Mouse (Mus musculus) MEL (cell line): ENCODE data around the gene Sorbs2. TPM values are rescaled to one million over a fixed set of nuclear protein-coding genes. Genes with fewer than 3 reads are reported as not detected.

Experiments
- DNase-seq: peaks from one replicate; pipeline ENCODE4 v3.0.0; 2011; ENCODE audit warnings: low read depth, low spot score
- H3K27ac ChIP-seq: 2 replicates; pipeline ENCODE4 v1.5.1; 2012; ENCODE audit warnings: low read depth, mild to moderate bottlenecking, control low read depth, low read length, moderate library complexity; ENCODE audit not compliant: control insufficient read depth
- H3K27me3 ChIP-seq, 2 experiments: fragments of 150-350 bp in 1 of 2; sonication (generic) in 1 of 2; 2 replicates each; pipeline ENCODE4 v1.6.1; 2012; ENCODE audit warnings: low read length in 2 of 2, mild to moderate bottlenecking in 2 of 2, improper control_type of control experiment in 1 of 2, moderate library complexity in 1 of 2; ENCODE audit not compliant: insufficient read depth in 2 of 2, control insufficient read depth in 1 of 2
- H3K36me3 ChIP-seq, 2 experiments: 2 replicates each; pipeline ENCODE4 v1.6.1; 2012 to 2014; ENCODE audit warnings: low read length in 2 of 2, improper control_type of control experiment in 1 of 2, inconsistent platforms in 1 of 2, mild to moderate bottlenecking in 1 of 2; ENCODE audit not compliant: insufficient read depth in 2 of 2, control insufficient read depth in 1 of 2
- H3K4me1 ChIP-seq, 2 experiments: fragments of 150-350 bp in 1 of 2; sonication (generic) in 1 of 2; 2 replicates each; pipeline ENCODE4 v1.6.1; 2012; ENCODE audit warnings: low read length in 2 of 2, improper control_type of control experiment in 1 of 2, mild to moderate bottlenecking in 1 of 2; ENCODE audit not compliant: insufficient read depth in 2 of 2, control insufficient read depth in 1 of 2
- H3K4me3 ChIP-seq, 2 experiments: fragments of 150-350 bp in 1 of 2; sonication (generic) in 1 of 2; 2 replicates each; pipeline ENCODE4 v1.5.1; 2012; ENCODE audit warnings: low read depth in 2 of 2, low read length in 2 of 2, mild to moderate bottlenecking in 2 of 2, moderate library complexity in 2 of 2, control low read depth in 1 of 2, improper control_type of control experiment in 1 of 2; ENCODE audit not compliant: control insufficient read depth in 1 of 2, insufficient read depth in 1 of 2
- H3K79me2 ChIP-seq: 2 replicates; pipeline ENCODE4 v1.6.1; 2012; ENCODE audit warnings: mild to moderate bottlenecking, low read length, moderate library complexity; ENCODE audit not compliant: control insufficient read depth, poor library complexity, insufficient read depth
- H3K9ac ChIP-seq: 2 replicates; pipeline ENCODE4 v1.6.1; 2012; ENCODE audit warnings: low read depth, mild to moderate bottlenecking, control low read depth, low read length, moderate library complexity; ENCODE audit not compliant: control insufficient read depth, poor library complexity, severe bottlenecking
- H3K9me3 ChIP-seq: fragments of 150-350 bp; sonication (generic); replicated peaks from 2 replicates; pipeline ENCODE4 v1.6.1; 2012; ENCODE audit warnings: mild to moderate bottlenecking, low read length, improper control_type of control experiment, moderate library complexity; ENCODE audit not compliant: insufficient read depth
- CHD1 ChIP-seq: IDR thresholded peaks from 2 replicates; pipeline ENCODE4 v1.6.1; 2012; ENCODE audit warnings: low read depth, mild to moderate bottlenecking, inconsistent platforms, low read length, improper control_type of control experiment
- CHD2 ChIP-seq: IDR thresholded peaks from 2 replicates; pipeline ENCODE4 v1.6.1; 2011; ENCODE audit warnings: low read length, improper control_type of control experiment
- E2F4 ChIP-seq: IDR thresholded peaks from 2 replicates; pipeline ENCODE4 v1.6.1; 2011; ENCODE audit warnings: low read depth, low read length, improper control_type of control experiment, borderline replicate concordance
- ETS1 ChIP-seq: IDR thresholded peaks from 2 replicates; pipeline ENCODE4 v1.6.1; 2012; ENCODE audit warnings: low read depth, mild to moderate bottlenecking, inconsistent platforms, low read length, improper control_type of control experiment, moderate library complexity
- GATA1 ChIP-seq: IDR thresholded peaks from 2 replicates; pipeline ENCODE4 v1.6.1; 2011; ENCODE audit warnings: low read depth, low read length, improper control_type of control experiment
- KAT2A ChIP-seq: conservative IDR thresholded peaks from 2 replicates; pipeline ENCODE4 v1.6.1; 2012; ENCODE audit warnings: low read depth, low read length, improper control_type of control experiment, inconsistent platforms
- MAFK ChIP-seq: IDR thresholded peaks from 2 replicates; pipeline ENCODE4 v1.6.1; 2011; ENCODE audit warnings: low read depth, mild to moderate bottlenecking, low read length, improper control_type of control experiment, borderline replicate concordance
- MAZ ChIP-seq: IDR thresholded peaks from 2 replicates; pipeline ENCODE4 v1.6.1; 2012; ENCODE audit warnings: low read depth, mild to moderate bottlenecking, inconsistent platforms, low read length, improper control_type of control experiment
- MYB ChIP-seq: IDR thresholded peaks from 2 replicates; pipeline ENCODE4 v1.6.1; 2011; ENCODE audit warnings: mild to moderate bottlenecking, low read depth, low read length, improper control_type of control experiment
- NRF1 ChIP-seq: IDR thresholded peaks from 2 replicates; pipeline ENCODE4 v1.6.1; 2014; ENCODE audit warnings: low read depth, mild to moderate bottlenecking, inconsistent platforms, low read length, improper control_type of control experiment, moderate library complexity; ENCODE audit not compliant: poor library complexity, insufficient read depth, severe bottlenecking
- POLR2AphosphoS2 ChIP-seq: IDR thresholded peaks from 2 replicates; pipeline ENCODE4 v1.6.1; 2011; ENCODE audit warnings: low read length, improper control_type of control experiment
- RAD21 ChIP-seq: IDR thresholded peaks from 2 replicates; pipeline ENCODE4 v1.6.1; 2011; ENCODE audit warnings: mild to moderate bottlenecking, low read depth, low read length, improper control_type of control experiment
- SIN3A ChIP-seq: IDR thresholded peaks from 2 replicates; pipeline ENCODE4 v1.6.1; 2012; ENCODE audit warnings: low read length, improper control_type of control experiment, inconsistent platforms
- SMC3 ChIP-seq: IDR thresholded peaks from 2 replicates; pipeline ENCODE4 v1.6.1; 2011; ENCODE audit warnings: low read depth, low read length, improper control_type of control experiment
- TAL1 ChIP-seq: IDR thresholded peaks from 2 replicates; pipeline ENCODE4 v1.6.1; 2012; ENCODE audit warnings: mild to moderate bottlenecking, inconsistent platforms, low read length, moderate library complexity, mixed read lengths
- TBP ChIP-seq: IDR thresholded peaks from 2 replicates; pipeline ENCODE4 v1.8.0; 2011; ENCODE audit warnings: low read depth, low read length, improper control_type of control experiment
- ZC3H11A ChIP-seq: IDR thresholded peaks from 2 replicates; pipeline ENCODE4 v1.6.1; 2012; ENCODE audit warnings: low read depth, mild to moderate bottlenecking, inconsistent platforms, low read length, improper control_type of control experiment
- ZKSCAN1 ChIP-seq: IDR thresholded peaks from 2 replicates; pipeline ENCODE4 v1.6.1; 2012; ENCODE audit warnings: low read depth, mild to moderate bottlenecking, inconsistent platforms, low read length, improper control_type of control experiment, moderate library complexity
- ZMIZ1 ChIP-seq: IDR thresholded peaks from 2 replicates; pipeline ENCODE4 v1.6.1; 2012; ENCODE audit warnings: low read depth, mild to moderate bottlenecking, inconsistent platforms, low read length, improper control_type of control experiment, moderate library complexity
- ZNF384 ChIP-seq: IDR thresholded peaks from 2 replicates; pipeline ENCODE4 v1.6.1; 2012; ENCODE audit warnings: low read depth, mild to moderate bottlenecking, inconsistent platforms, low read length, improper control_type of control experiment
- polyA plus RNA-seq, 2 experiments: library from polyadenylated mRNA; stranded (reverse) in 1 of 2; unstranded in 1 of 2; fragments of >175 nt in 1 of 2; fragments of >200 nt in 1 of 2; gene quantifications; 2 replicates each; pipeline versions ENCODE4 v1.2.1 to v1.2.4; 2012; ENCODE audit warnings: low replicate concordance in 2 of 2, low read depth in 1 of 2; ENCODE audit not compliant: insufficient read length in 2 of 2, insufficient read depth in 1 of 2, missing spikeins in 1 of 2
- total RNA-seq: library from RNA; depleted of rRNA; stranded (reverse); fragments of 300-350 nt; gene quantifications from 2 replicates; pipeline ENCODE4 v1.2.3, GENCODE M21; 2012

Sorbs2 gene
- total and polyA plus RNA-seq, 3 experiments: not detected

- Histone ChIP-seq H3K79me2 (no peaks in the 10 kb centered on the region), H3K27me3 (no peaks in the 10 kb centered on the region), H3K27ac (no peak overlapping the region), H3K36me3 (no peaks in the 10 kb centered on the region), H3K4me1 (no peaks in the 10 kb centered on the region), H3K9ac (no peak overlapping the region), H3K4me3 (no peak overlapping the region), H3K9me3 (no peaks in the 10 kb centered on the region)
- no peak for TF ChIP-seq POLR2AphosphoS2
- no peak for TF ChIP-seq SMC3
- TF ChIP-seq MAZ: no peak
- TF ChIP-seq NRF1: no peak
- no peak for DNase-seq
Observed at GRCm38 (mm10) chr8:45558426-45558825, 50.8 kb downstream of the Sorbs2 start.

GRCm38 (mm10) chr8:45559176-45559820 is 51.7 kb downstream of the Sorbs2 start:
- DNase-seq: no peak
- H3K4me1 ChIP-seq: no peaks in the 10 kb centered on the region
- H3K9ac ChIP-seq: no peak overlapping the region
- no peak overlapping the region for H3K4me3 ChIP-seq
- H3K27ac ChIP-seq: no peak overlapping the region
- TF ChIP-seq TBP (no peak), RAD21 (no peak), NRF1 (no peak), TAL1 (no peak), CHD1 (no peak), MYB (no peak), KAT2A (no peak), MAFK (no peak), E2F4 (no peak), ZKSCAN1 (no peak), GATA1 (no peak), MAZ (no peak), ZC3H11A (no peak), CHD2 (no peak), ZMIZ1 (no peak), POLR2AphosphoS2 (no peak), ZNF384 (no peak), ETS1 (no peak), SIN3A (no peak)
- H3K27me3 ChIP-seq: no peaks in the 10 kb centered on the region
- H3K9me3 ChIP-seq: no peaks in the 10 kb centered on the region
- no peaks in the 10 kb centered on the region for H3K79me2 ChIP-seq
- H3K36me3 ChIP-seq: no peaks in the 10 kb centered on the region
